Mouse (Mus musculus) layer of hippocampus, adult 6 months (tissue): ENCODE measurements around the gene Tmco5. TPM values are rescaled to one million over a fixed set of nuclear protein-coding genes. Genes with fewer than 3 reads are reported as not detected.

ENCODE experiments used
- long read RNA-seq, 2 experiments: library from polyadenylated mRNA; unstranded; transcript quantifications; one replicate each; pipeline ENCODE4 v2.0.0; 2019 to 2020
- polyA plus RNA-seq: library from polyadenylated mRNA; unstranded; fragments of <200 nt; fragmentation: Nextera tagmentation; gene quantifications from 2 replicates; pipeline ENCODE4 v1.2.3, GENCODE M21; 2021

Tmco5 gene
- 1.1 and 1.8 TPM in 2 replicates for polyA plus RNA-seq
- long read RNA-seq, experiment 1, partial matches to known transcripts = 5 of 5 reads
- long read RNA-seq, experiment 1, other reads (novel, unspliced or antisense) = 0 of 5 reads
- long read RNA-seq, experiment 2, partial matches to known transcripts = 1 of 1 reads
- long read RNA-seq, experiment 2, other reads (novel, unspliced or antisense) = 0 of 1 reads

GRCm38 (mm10) chr2:116878391-116878790 is at the start of gene Tmco5:
Gene Tmco5 (plus strand): TSS chr2:116878691.

Other genes with a start within 250 kb of the Tmco5 start
- 7.9 and 8.4 TPM in 2 replicates for gene Spred1, start 242.7 kb downstream of the Tmco5 start, polyA plus RNA-seq